Mouse (Mus musculus): ENCODE measurements around the gene Skida1.

DNA sequence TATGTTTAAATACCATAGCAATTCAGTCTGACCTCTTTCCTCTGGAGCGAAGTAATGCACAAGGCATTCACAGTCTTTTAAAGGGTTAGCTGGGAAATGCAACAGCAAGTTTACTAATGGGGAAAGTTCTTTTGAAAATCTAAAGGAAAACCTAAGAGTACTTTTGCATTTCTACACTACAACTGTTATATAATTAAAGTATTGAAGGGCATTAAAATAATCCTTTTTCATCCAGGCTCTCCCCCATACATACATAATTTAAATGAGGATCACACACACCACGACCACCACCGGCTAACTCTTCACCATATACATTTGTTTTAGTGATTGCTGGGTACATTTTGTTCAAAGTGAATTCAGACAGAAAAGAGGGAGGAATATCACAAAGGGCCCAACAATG is 3.7 kb upstream of the Skida1 start:
- no peak for TF ChIP-seq CTCF (IDR thresholded peaks at IDR 0.05; ENCODE audit: borderline replicate concordance, insufficient read depth, low read depth, low read length)
- TF ChIP-seq POLR2A (IDR thresholded peaks at IDR 0.05; ENCODE audit: borderline replicate concordance, insufficient read depth, low read length), result no peak
